Mouse (Mus musculus) hindbrain, postnatal 0 days (tissue): Measurements from ENCODE around the gene Crtc2. TPM values are rescaled to one million over a fixed set of nuclear protein-coding genes. Genes with fewer than 3 reads are reported as not detected.
"Not testable (repeated sequence)": the region's sequence is repeated elsewhere in the genome, so short reads cannot be mapped to it uniquely, and the experiment has no call there.

Experiments used
- ATAC-seq: fragments of 200-750 bp; cut with Nextera tagmentation; 2 replicates; pipeline ENCODE4 v1.8.0; 2017; ENCODE audit warnings: mild to moderate bottlenecking, moderate TSS enrichment, moderate library complexity
- DNase-seq: peaks from one replicate; pipeline ENCODE4 v3.0.0-alpha.2; 2015; ENCODE audit warnings: low spot score
- H3K27ac ChIP-seq: fragments of 300-500 bp; sonication (generic); 2 replicates; pipeline ENCODE4 v1.5.1; 2014; ENCODE audit warnings: mild to moderate bottlenecking
- H3K27me3 ChIP-seq: fragments of 300-500 bp; sonication (generic); 2 replicates; pipeline ENCODE4 v1.6.1; 2014; ENCODE audit warnings: low read length, mixed read lengths; ENCODE audit not compliant: insufficient read depth
- H3K36me3 ChIP-seq: fragments of 300-500 bp; sonication (generic); 2 replicates; pipeline ENCODE4 v1.6.1; 2014; ENCODE audit warnings: low read length, mixed read lengths; ENCODE audit not compliant: insufficient read depth
- H3K4me1 ChIP-seq: fragments of 300-500 bp; sonication (generic); 2 replicates; pipeline ENCODE4 v1.6.1; 2014; ENCODE audit warnings: antibody characterized with exemption, low read length, mixed read lengths; ENCODE audit not compliant: insufficient read depth
- H3K4me2 ChIP-seq: fragments of 300-500 bp; sonication (generic); 2 replicates; pipeline ENCODE4 v1.6.1; 2014; ENCODE audit warnings: low read depth, mild to moderate bottlenecking, low read length, moderate library complexity, mixed read lengths
- H3K4me3 ChIP-seq: fragments of 300-500 bp; sonication (generic); 2 replicates; pipeline ENCODE4 v1.5.1; 2014; ENCODE audit warnings: low read length
- H3K9ac ChIP-seq: fragments of 300-500 bp; sonication (generic); replicated peaks from 2 replicates; pipeline ENCODE4 v1.6.1; 2014; ENCODE audit warnings: mild to moderate bottlenecking, low read length, moderate library complexity, mixed read lengths
- H3K9me3 ChIP-seq: fragments of 300-500 bp; sonication (generic); 2 replicates; pipeline ENCODE4 v1.6.1; 2016; ENCODE audit warnings: low read length, mixed read lengths
- CTCF ChIP-seq: IDR thresholded peaks from 2 replicates; pipeline ENCODE4 v1.5.1; 2016; ENCODE audit warnings: antibody characterized with exemption, control low read depth, low read depth
- WGBS: fragments of 180-500 bp; shearing (Covaris S2); extraction: QIAGEN DNeasy Blood & Tissue Kit; methylation state at CpG from one replicate; pipeline ENCODE4 v1.1.7; 2014; 5-methylcytosine and 5-hydroxymethylcytosine counted together
- polyA plus RNA-seq: library from polyadenylated mRNA; unstranded; fragments of >200 nt; fragmentation: Nextera tagmentation; extraction: Ambion mirVana; gene quantifications from 2 replicates; pipeline ENCODE4 v1.2.1, GENCODE M21; 2015
- total RNA-seq: library from RNA; depleted of rRNA; stranded (reverse); fragments of >200 nt; gene quantifications from 2 replicates; pipeline ENCODE4 v1.2.3, GENCODE M21; 2014

The Crtc2 gene
- total and polyA plus RNA-seq, 2 experiments from 2014 or later: 15.4 to 27.0 TPM

DNA sequence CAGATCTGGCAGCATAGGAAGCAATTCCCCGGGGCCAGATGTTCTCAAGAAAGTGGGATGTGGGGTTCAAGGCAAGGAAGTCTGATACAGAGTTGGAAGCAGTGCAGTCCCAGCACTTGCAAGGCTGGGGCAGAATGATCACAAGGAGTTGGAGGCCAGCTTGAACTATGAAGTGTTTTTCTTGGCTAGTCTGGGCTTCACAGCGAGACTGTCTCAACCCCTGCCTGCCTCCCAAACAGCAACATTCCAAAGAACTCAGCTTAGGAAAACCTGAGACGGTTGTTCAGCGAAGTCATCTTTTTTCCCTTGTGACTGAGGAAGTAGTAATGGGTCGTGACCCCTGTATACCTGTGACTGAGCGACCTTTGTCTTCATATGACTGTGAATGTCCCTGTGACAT is 3.2 kb upstream of the Crtc2 start:
- WGBS: 89% methylated on average over 6 of the region's 6 CpGs
- H3K9me3 ChIP-seq: no peaks in the 10 kb centered on the region

DNA sequence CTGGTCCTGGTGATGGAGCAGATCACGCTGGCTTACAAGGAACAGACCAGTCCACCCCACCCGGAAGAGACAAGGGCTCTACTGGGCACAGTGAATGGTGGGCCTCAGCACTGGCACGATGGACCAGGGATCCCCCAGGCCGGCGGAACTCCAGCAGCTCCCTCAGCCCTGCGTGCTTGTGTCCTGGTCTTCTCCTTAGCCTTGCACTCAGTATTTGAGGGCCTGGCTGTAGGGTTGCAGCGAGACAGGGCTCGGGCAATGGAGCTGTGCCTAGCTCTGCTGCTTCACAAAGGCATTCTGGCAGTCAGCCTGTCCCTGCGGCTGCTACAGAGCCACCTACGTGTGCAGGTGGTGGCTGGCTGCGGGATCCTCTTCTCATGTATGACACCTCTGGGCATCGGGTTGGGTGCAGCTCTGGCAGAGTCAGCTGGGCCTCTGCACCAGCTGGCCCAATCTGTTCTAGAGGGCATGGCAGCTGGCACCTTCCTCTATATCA is 2.2 kb upstream of the Crtc2 start:
- not testable (repeated sequence) for H3K9me3 ChIP-seq, H3K9ac ChIP-seq, H3K4me3 ChIP-seq, ATAC-seq, H3K27ac ChIP-seq, H3K4me1 ChIP-seq, H3K27me3 ChIP-seq, H3K36me3 ChIP-seq, DNase-seq, H3K4me2 ChIP-seq
- 93% methylated on average over 10 of the region's 12 CpGs for WGBS

More for the DNA sequence above, 3.2 kb upstream of the Crtc2 start:
- Histone ChIP-seq H3K4me1 (peaks cover 10% of the 10 kb centered on the region), H3K9ac (no peak overlapping the region), H3K36me3 (no peaks in the 10 kb centered on the region), H3K27me3 (no peaks in the 10 kb centered on the region), H3K27ac (no peak overlapping the region), H3K4me3 (no peak overlapping the region), H3K4me2 (no peak overlapping the region)
- no peak for TF ChIP-seq CTCF
- ATAC-seq: no peak
- DNase-seq: no peak

DNA sequence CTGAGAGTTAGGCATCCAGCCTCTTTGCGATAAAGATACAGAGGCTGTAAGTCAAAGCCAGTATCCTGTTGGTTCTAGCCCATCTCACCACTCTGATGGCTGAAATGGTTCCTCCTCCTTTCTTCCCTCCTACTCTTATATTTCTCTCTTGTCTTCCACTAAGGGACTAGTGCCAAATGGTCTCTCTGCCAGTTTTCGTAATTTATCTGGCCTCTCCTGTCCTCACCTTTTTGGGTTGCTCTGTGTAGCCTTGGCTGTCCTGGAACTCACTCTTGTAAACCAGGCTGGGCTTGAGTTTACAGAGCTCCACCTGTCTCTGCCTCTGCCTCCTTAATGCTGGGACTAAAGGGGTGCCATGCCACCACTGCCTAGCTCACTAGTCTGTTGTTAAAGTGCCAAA is 1.3 kb upstream of the Crtc2 start:
- not testable (repeated sequence) for H3K9me3 ChIP-seq, H3K4me3 ChIP-seq, H3K36me3 ChIP-seq, H3K4me2 ChIP-seq, DNase-seq, H3K27me3 ChIP-seq, H3K27ac ChIP-seq, ATAC-seq, H3K9ac ChIP-seq, H3K4me1 ChIP-seq
- WGBS: 84% methylated on average over 2 of the region's 2 CpGs

DNA sequence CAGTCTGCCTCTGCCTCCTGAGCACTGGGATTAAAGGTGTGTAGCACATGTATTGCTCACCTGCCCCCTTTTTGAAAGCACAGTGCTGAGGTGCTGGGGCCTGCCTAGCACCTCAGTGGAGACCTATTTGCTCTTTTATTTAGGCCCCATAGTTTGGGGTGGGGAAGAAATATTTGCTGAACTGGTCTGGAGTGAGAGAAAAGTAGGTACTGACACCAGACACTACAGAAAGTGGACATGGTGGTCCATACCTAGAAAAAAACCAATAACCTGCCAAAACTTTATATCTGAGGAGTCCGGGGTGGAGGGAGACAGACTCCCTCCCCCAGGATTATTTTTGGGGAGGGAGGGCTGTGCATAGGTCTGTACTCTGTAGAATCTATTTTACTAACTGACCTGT is 789 bp upstream of the Crtc2 start:
- H3K27me3 ChIP-seq, H3K9ac ChIP-seq, H3K4me3 ChIP-seq, H3K4me1 ChIP-seq, H3K4me2 ChIP-seq, H3K9me3 ChIP-seq, DNase-seq, H3K36me3 ChIP-seq, ATAC-seq: not testable (repeated sequence)
- WGBS: 91% methylated on average over 1 of the region's 1 CpGs
- H3K27ac ChIP-seq: peak overlapping the region; percentile 89; the same call in 1 of the 2 replicates

DNA sequence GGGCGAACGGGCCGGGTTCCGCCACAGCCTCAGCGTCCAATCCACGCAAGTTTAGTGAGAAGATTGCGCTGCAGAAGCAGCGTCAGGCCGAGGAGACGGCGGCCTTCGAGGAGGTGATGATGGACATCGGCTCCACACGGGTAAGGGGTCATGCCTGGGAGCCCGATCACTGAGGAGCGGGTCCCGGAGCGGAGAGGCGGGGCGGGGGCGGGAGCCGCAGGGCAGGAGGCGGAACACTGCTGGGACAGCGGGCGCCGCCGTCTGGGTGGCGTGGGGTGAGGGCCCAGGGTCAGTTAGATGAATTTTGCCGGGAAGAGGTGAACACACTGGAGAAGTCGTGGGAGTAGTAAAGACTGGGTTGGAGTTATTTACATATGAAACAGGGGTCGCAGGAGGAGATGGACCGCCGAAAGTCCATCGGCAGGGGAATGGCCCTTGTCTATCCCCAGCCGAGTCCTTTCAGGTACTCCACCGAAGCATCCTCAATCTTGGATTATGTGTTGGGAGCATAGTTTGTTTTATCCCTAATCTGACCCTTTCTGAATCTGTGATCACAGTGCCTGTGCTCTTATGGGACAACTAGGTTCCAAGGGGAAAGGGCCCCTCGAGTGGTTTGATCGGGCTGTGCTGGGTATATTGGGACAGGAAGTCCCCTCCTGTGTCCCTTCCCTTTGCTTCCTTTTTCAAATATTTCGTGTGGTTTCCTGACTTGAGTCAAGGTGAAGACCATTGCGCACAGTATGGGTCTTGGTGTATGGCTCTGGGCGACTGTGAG is 643 bp downstream of the Crtc2 start:
- no peak for TF ChIP-seq CTCF
- Histone ChIP-seq H3K27me3 (no peaks in the 10 kb centered on the region), H3K36me3 (peaks cover 19% of the 10 kb centered on the region), H3K27ac (peak overlapping the region; percentile 89), H3K4me1 (peaks cover 5% of the 10 kb centered on the region), H3K4me2 (peak overlapping the region; percentile 89), H3K9me3 (no peaks in the 10 kb centered on the region), H3K9ac (peak overlapping the region; percentile 90), H3K4me3 (peak overlapping the region; percentile 97)
- no peak; the same call in 1 of the 2 replicates for ATAC-seq
- no peak for DNase-seq
- under 1% methylated on average over 41 of the region's 41 CpGs for WGBS

DNA sequence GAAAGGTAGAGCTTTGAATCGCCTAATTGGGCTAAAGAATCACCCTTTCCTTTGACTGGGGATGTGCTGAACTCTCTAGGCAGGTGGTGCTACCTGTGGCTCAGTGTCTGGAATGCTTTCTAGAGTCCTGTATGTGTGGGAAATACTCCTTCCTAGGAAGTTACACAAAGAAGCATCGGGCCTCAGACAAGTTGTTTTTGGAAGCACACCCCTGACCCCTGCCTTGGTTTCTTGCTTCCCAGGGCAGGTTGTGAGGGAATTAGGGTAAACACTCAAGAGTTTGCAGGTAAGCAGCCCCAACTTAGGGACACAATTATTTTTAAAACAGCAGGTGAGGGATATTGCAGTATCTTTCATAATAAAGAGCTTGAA is 1.2 kb downstream of the Crtc2 start:
- peak overlapping the region; percentile 97 for H3K4me3 ChIP-seq
- no peaks in the 10 kb centered on the region for H3K27me3 ChIP-seq
- peak overlapping the region; percentile 89 for H3K4me2 ChIP-seq
- H3K9me3 ChIP-seq: no peaks in the 10 kb centered on the region
- no peak for ATAC-seq
- TF ChIP-seq CTCF: no peak
- H3K27ac ChIP-seq: peak overlapping the region; percentile 89; the same call in 1 of the 2 replicates
- peak overlapping the region; percentile 90 for H3K9ac ChIP-seq
- H3K36me3 ChIP-seq: peaks cover 24% of the 10 kb centered on the region
- no peak for DNase-seq
- H3K4me1 ChIP-seq: peaks cover 5% of the 10 kb centered on the region
- WGBS: 20% methylated on average over 2 of the region's 2 CpGs

DNA sequence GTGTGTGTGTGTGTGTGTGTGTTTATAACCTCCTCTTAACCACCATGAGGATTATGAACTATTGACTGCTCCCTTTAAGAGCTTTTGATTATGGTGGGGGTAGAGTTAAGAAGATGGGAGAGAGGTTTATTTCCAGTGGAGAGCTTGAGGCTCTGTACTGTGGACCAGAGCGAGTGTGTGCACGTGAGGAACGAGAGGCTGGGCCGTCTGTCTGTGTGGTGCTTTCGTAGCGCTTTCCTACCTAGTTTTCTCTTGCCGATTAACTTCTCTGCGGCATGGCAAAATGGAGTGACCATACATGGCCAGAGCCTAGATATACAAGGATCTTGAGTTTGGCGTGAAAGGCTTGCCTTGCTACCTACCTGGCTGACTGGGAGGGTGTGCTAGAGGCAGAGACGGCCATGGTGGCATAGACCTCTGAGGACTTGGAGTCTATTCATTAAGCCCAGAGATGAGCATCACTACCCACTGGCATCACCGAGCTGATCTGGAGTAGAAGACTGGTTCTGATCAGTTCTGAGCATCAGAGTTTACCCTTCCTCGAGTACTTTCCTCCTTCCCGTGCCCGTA is 1.9 kb downstream of the Crtc2 start:
- H3K4me2 ChIP-seq: peak overlapping the region; percentile 89; the same call in 1 of the 2 replicates
- peaks cover 5% of the 10 kb centered on the region for H3K4me1 ChIP-seq
- no peaks in the 10 kb centered on the region for H3K9me3 ChIP-seq
- DNase-seq: no peak
- no peak for TF ChIP-seq CTCF
- H3K4me3 ChIP-seq: no peak overlapping the region
- no peaks in the 10 kb centered on the region for H3K27me3 ChIP-seq
- WGBS: 90% methylated on average over 14 of the region's 14 CpGs
- no peak overlapping the region for H3K9ac ChIP-seq
- no peak for ATAC-seq
- no peak overlapping the region for H3K27ac ChIP-seq
- H3K36me3 ChIP-seq: peaks cover 31% of the 10 kb centered on the region
